Mouse (Mus musculus): ENCODE measurements around the gene Itgb4.
A peak's percentile ranks its signal among the peaks of the same experiment; 100 is the strongest.
"Not testable (repeated sequence)": the region's sequence is repeated elsewhere in the genome, so short reads cannot be mapped to it uniquely, and the experiment has no call there.

Itgb4 gene

GRCm38 (mm10) chr11:116008832-116009375, 34.4 kb downstream of the Itgb4 start:
- DNase-seq (ENCODE audit: low read depth), result no peak

GRCm38 (mm10) chr11:116009661-116010060, 35.2 kb downstream of the Itgb4 start:
- DNase-seq (ENCODE audit: low read depth), result no peak

GRCm38 (mm10) chr11:116010146-116010545, 35.6 kb downstream of the Itgb4 start:
- no peak for DNase-seq (ENCODE audit: low read depth)

- DNase-seq (ENCODE audit: low read depth), result no peak
These were observed 36.4 kb downstream of the Itgb4 start for GRCm38 (mm10) chr11:116010948-116011347.

- DNase-seq (ENCODE audit: low read depth), result no peak
These were observed 37.2 kb downstream of the Itgb4 start for GRCm38 (mm10) chr11:116011529-116012261.

- DNase-seq (ENCODE audit: low read depth), result peak; percentile 76
These were observed 37.9 kb downstream of the Itgb4 start, which contains the start of gene Galk1 for GRCm38 (mm10) chr11:116012262-116012947. Galk1 (minus strand) TSS chr11:116012719.

GRCm38 (mm10) chr11:116014821-116015220, 40.3 kb downstream of the Itgb4 start:
- peak; percentile 56 for DNase-seq (ENCODE audit: low read depth)

GRCm38 (mm10) chr11:116018106-116018505, 43.6 kb downstream of the Itgb4 start:
- no peak for DNase-seq (ENCODE audit: low read depth)

GRCm38 (mm10) chr11:116018867-116019266, 44.4 kb downstream of the Itgb4 start:
- DNase-seq (ENCODE audit: low read depth), result not testable (repeated sequence)

GRCm38 (mm10) chr11:116019360-116019791, 44.9 kb downstream of the Itgb4 start:
- no peak for DNase-seq (ENCODE audit: low read depth)

GRCm38 (mm10) chr11:116019976-116020411, 45.5 kb downstream of the Itgb4 start:
- no peak for DNase-seq (ENCODE audit: low read depth)

GRCm38 (mm10) chr11:116020519-116020922, 46.0 kb downstream of the Itgb4 start:
- DNase-seq (ENCODE audit: low read depth), result no peak

GRCm38 (mm10) chr11:116021328-116022220, 47.1 kb downstream of the Itgb4 start:
- DNase-seq (ENCODE audit: low read depth), result peak; percentile 42

GRCm38 (mm10) chr11:116022256-116022780, 47.8 kb downstream of the Itgb4 start:
- DNase-seq (ENCODE audit: low read depth), result peak; percentile 38

- not testable (repeated sequence) for DNase-seq (ENCODE audit: low read depth)
These were observed 48.7 kb downstream of the Itgb4 start for GRCm38 (mm10) chr11:116023074-116023770.

- peak; percentile 47 for DNase-seq (ENCODE audit: low read depth)
These were observed 49.4 kb downstream of the Itgb4 start for GRCm38 (mm10) chr11:116023771-116024355.

GRCm38 (mm10) chr11:116024356-116024808, 49.9 kb downstream of the Itgb4 start:
- DNase-seq (ENCODE audit: low read depth), result peak; percentile 95

GRCm38 (mm10) chr11:116025056-116025845, 50.7 kb downstream of the Itgb4 start:
- no peak for DNase-seq (ENCODE audit: low read depth)

GRCm38 (mm10) chr11:116027756-116028155, 53.2 kb downstream of the Itgb4 start, which contains the start of gene H3f3b:
H3f3b (minus strand) TSS chr11:116027962.
- no peak for DNase-seq (ENCODE audit: low read depth)
